In the genomic region with DNA sequence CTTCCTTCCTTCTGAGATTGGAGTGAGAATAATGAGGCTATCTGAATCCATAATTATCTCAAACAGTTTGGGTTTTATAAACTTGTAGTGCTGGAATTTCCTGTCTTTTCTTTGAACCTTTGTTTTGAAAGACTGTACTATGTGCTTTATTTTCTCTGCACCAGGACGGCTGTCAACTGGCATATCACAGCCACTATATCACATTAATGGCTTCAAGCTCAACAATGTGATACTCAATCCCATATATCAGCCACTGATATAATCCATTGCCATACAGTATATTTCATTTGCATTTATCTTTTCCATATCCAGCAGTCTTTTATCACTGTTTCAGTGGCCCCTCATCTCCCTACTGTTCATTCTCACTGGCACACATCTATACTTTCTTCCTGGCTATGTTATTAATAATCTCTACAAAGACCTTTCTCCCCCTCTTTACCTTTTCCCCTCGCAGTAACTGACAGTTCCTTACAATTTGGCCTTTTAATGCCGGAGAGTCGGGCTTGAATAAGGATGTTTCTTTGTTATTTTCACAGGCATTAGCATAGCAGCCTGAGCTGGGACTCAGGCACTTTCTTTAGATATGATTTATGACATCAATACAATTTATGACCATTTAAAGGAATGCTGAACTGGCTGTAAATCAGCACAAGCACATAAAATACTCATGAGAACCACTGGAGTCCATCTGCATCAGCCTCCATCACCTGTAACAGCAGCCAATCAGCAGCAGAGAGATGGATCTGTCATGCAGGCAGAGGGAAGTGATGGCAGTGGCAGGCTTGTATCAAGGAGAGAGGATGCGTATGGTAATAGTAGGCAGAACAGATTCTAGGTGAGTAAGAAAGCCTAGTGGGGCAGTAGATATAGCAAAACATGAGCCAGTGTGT, we compare ENCODE assay signal across 31 mouse cellular contexts.
DNase-seq lines count a peak whose midpoint lies in the region; ATAC-seq and TF ChIP-seq lines count a peak whose summit lies in the region.
"Had no signal": no experiment of that assay in that cellular context is flagged by ENCODE, and none has a peak within 500 bp of the region (broad histone marks: within the 10 kb centered on the region; RNA-seq: fewer than 3 reads in every experiment).

No protein-coding gene starts in this region.

- no peak overlapping the region for H3K4me3 ChIP-seq in intestine, embryonic 15.5 days (replicated peaks)
- H3K4me3 ChIP-seq in intestine, postnatal 0 days (ENCODE audit: low read depth, low read length): no peak overlapping the region
- H3K4me3 ChIP-seq in limb, embryonic 11.5 days (ENCODE audit: low read depth, low read length): no peak overlapping the region
- H3K4me3 ChIP-seq in limb, embryonic 10.5 days: no peak overlapping the region
- no peak overlapping the region for H3K4me3 ChIP-seq in neural tube, embryonic 13.5 days
- H3K4me3 ChIP-seq in neural tube, embryonic 15.5 days (replicated peaks): no peak overlapping the region
- no peak overlapping the region for H3K4me3 ChIP-seq in gastrocnemius, adult 2 months
- H3K4me3 ChIP-seq: embryonic facial prominence, embryonic 10.5 days; embryonic facial prominence, embryonic 15.5 days; forebrain, embryonic 12.5 days; hindbrain, embryonic 15.5 days; limb, embryonic 13.5 days; megakaryocyte, embryonic 14.5 days; myocyte had no signal

- H3K36me3 ChIP-seq in intestine, embryonic 15.5 days: no peaks in the 10 kb centered on the region
- H3K36me3 ChIP-seq in intestine, postnatal 0 days (ENCODE audit: control insufficient read depth, insufficient read depth): no peaks in the 10 kb centered on the region
- no peaks in the 10 kb centered on the region for H3K36me3 ChIP-seq in limb, embryonic 11.5 days (ENCODE audit: control insufficient read depth, insufficient read depth, low read length)
- H3K36me3 ChIP-seq in limb, embryonic 10.5 days: no peaks in the 10 kb centered on the region
- H3K36me3 ChIP-seq in neural tube, embryonic 13.5 days: no peaks in the 10 kb centered on the region
- no peaks in the 10 kb centered on the region for H3K36me3 ChIP-seq in neural tube, embryonic 15.5 days
- H3K36me3 ChIP-seq: embryonic facial prominence, embryonic 10.5 days; embryonic facial prominence, embryonic 15.5 days; forebrain, embryonic 12.5 days; G1E; hindbrain, embryonic 15.5 days; limb, embryonic 13.5 days had no signal

- no peaks in the 10 kb centered on the region for H3K4me1 ChIP-seq in intestine, embryonic 15.5 days (replicated peaks)
- H3K4me1 ChIP-seq in intestine, postnatal 0 days (replicated peaks; ENCODE audit: control insufficient read depth, insufficient read depth, low read length): no peaks in the 10 kb centered on the region
- H3K4me1 ChIP-seq in limb, embryonic 11.5 days (ENCODE audit: control insufficient read depth, insufficient read depth, low read length): no peaks in the 10 kb centered on the region; the same call in 1 of the 2 replicates
- peaks cover 16% of the 10 kb centered on the region for H3K4me1 ChIP-seq in limb, embryonic 10.5 days
- no peaks in the 10 kb centered on the region for H3K4me1 ChIP-seq in neural tube, embryonic 13.5 days (replicated peaks)
- H3K4me1 ChIP-seq in neural tube, embryonic 15.5 days: 0 out of 2 replicates have a peak, but pooled peaks cover 4% of the 10 kb centered on the region
- H3K4me1 ChIP-seq: embryonic facial prominence, embryonic 10.5 days; embryonic facial prominence, embryonic 15.5 days; forebrain, embryonic 12.5 days; limb, embryonic 13.5 days; megakaryocyte, embryonic 14.5 days had no signal

- no peak overlapping the region for H3K9ac ChIP-seq in intestine, embryonic 15.5 days
- no peak overlapping the region for H3K9ac ChIP-seq in intestine, postnatal 0 days (ENCODE audit: low read depth, low read length)
- H3K9ac ChIP-seq in limb, embryonic 11.5 days (ENCODE audit: low read length): no peak overlapping the region
- no peak overlapping the region for H3K9ac ChIP-seq in neural tube, embryonic 13.5 days
- H3K9ac ChIP-seq in neural tube, embryonic 15.5 days (replicated peaks): no peak overlapping the region
- H3K9ac ChIP-seq: embryonic facial prominence, embryonic 15.5 days; forebrain, embryonic 12.5 days; hindbrain, embryonic 15.5 days; limb, embryonic 13.5 days had no signal

- H3K9me3 ChIP-seq in intestine, embryonic 15.5 days: no peaks in the 10 kb centered on the region
- H3K9me3 ChIP-seq in intestine, postnatal 0 days (ENCODE audit: control insufficient read depth): no peaks in the 10 kb centered on the region
- H3K9me3 ChIP-seq in limb, embryonic 11.5 days (ENCODE audit: control insufficient read depth, low read length): no peaks in the 10 kb centered on the region
- no peaks in the 10 kb centered on the region for H3K9me3 ChIP-seq in limb, embryonic 10.5 days (replicated peaks)
- no peaks in the 10 kb centered on the region for H3K9me3 ChIP-seq in neural tube, embryonic 13.5 days
- no peaks in the 10 kb centered on the region for H3K9me3 ChIP-seq in neural tube, embryonic 15.5 days (replicated peaks)
- H3K9me3 ChIP-seq: embryonic facial prominence, embryonic 10.5 days; embryonic facial prominence, embryonic 15.5 days; forebrain, embryonic 12.5 days; G1E; hindbrain, embryonic 15.5 days; limb, embryonic 13.5 days; megakaryocyte, embryonic 14.5 days had no signal

- 47% methylated on average over 5 of the region's 5 CpGs for WGBS in intestine, embryonic 15.5 days
- WGBS in intestine, postnatal 0 days: 35% methylated on average over 5 of the region's 5 CpGs
- WGBS in limb, embryonic 11.5 days: 52% methylated on average over 5 of the region's 5 CpGs
- WGBS in limb, embryonic 10.5 days: 69% methylated on average over 5 of the region's 5 CpGs
- 43% methylated on average over 5 of the region's 5 CpGs for WGBS in neural tube, embryonic 13.5 days
- 45% methylated on average over 5 of the region's 5 CpGs for WGBS in neural tube, embryonic 15.5 days

- TF ChIP-seq CTCF in intestine, postnatal 0 days (IDR thresholded peaks at IDR 0.05; ENCODE audit: low read depth): no peak
- no peak for TF ChIP-seq CTCF in gastrocnemius, adult 2 months (IDR thresholded peaks at IDR 0.05)

- intact Hi-C loops in gastrocnemius, adult 2 months (cut with DNase I): no loop called here

- no peak overlapping the region for H3K4me2 ChIP-seq in intestine, embryonic 15.5 days (replicated peaks)
- H3K4me2 ChIP-seq in intestine, postnatal 0 days (replicated peaks; ENCODE audit: low read depth): no peak overlapping the region
- no peak overlapping the region for H3K4me2 ChIP-seq in limb, embryonic 11.5 days (ENCODE audit: low read depth, severe bottlenecking)
- no peak overlapping the region for H3K4me2 ChIP-seq in neural tube, embryonic 13.5 days
- H3K4me2 ChIP-seq in neural tube, embryonic 15.5 days: no peak overlapping the region
- H3K4me2 ChIP-seq: embryonic facial prominence, embryonic 15.5 days; forebrain, embryonic 12.5 days; heart, embryonic 11.5 days; hindbrain, embryonic 15.5 days; limb, embryonic 13.5 days; liver, embryonic 11.5 days had no signal

- peak; percentile 47 for ATAC-seq in intestine, embryonic 15.5 days
- no peak for ATAC-seq in intestine, postnatal 0 days
- ATAC-seq in limb, embryonic 11.5 days (ENCODE audit: insufficient number of reproducible peaks, low FRiP score, low TSS enrichment, low read depth): peak; percentile 68; the same call in 1 of the 2 replicates
- peak; percentile 71; the same call in 1 of the 2 replicates for ATAC-seq in neural tube, embryonic 13.5 days (ENCODE audit: low read depth)
- no peak; the same call in 1 of the 2 replicates for ATAC-seq in neural tube, embryonic 15.5 days (ENCODE audit: low FRiP score)
- ATAC-seq: inflammation-experienced regulatory T-cells, adult 6 months; lung, postnatal 0 days; midbrain, embryonic 16.5 days had no signal

- H3K27me3 ChIP-seq in intestine, embryonic 15.5 days (replicated peaks): no peaks in the 10 kb centered on the region
- no peaks in the 10 kb centered on the region for H3K27me3 ChIP-seq in intestine, postnatal 0 days (replicated peaks; ENCODE audit: control insufficient read depth, insufficient read depth, low read length)
- H3K27me3 ChIP-seq in limb, embryonic 11.5 days (ENCODE audit: control insufficient read depth, insufficient read depth, low read length): no peaks in the 10 kb centered on the region
- no peaks in the 10 kb centered on the region for H3K27me3 ChIP-seq in limb, embryonic 10.5 days (ENCODE audit: low read depth, poor library complexity, severe bottlenecking)
- no peaks in the 10 kb centered on the region for H3K27me3 ChIP-seq in neural tube, embryonic 13.5 days
- H3K27me3 ChIP-seq in neural tube, embryonic 15.5 days (replicated peaks): no peaks in the 10 kb centered on the region
- H3K27me3 ChIP-seq: embryonic facial prominence, embryonic 15.5 days; forebrain, embryonic 12.5 days; hindbrain, embryonic 15.5 days; megakaryocyte, embryonic 14.5 days had no signal

- DNase-seq in limb, embryonic 11.5 days (ENCODE audit: low spot score): peak; percentile 42
- DNase-seq in limb, embryonic 10.5 days (ENCODE audit: low spot score): no peak
- DNase-seq in gastrocnemius, adult 2 months: no peak
- DNase-seq: adrenal gland, adult 8-10 months; cerebellum, adult 8-10 months; cerebellum, postnatal 25 days; gastrocnemius, postnatal 25 days; heart, adult 11 months; heart, postnatal 4 days; kidney, postnatal 14 days; lung, postnatal 4 days; right cerebral cortex, adult 18-20 months; spleen, adult 18-20 months; thymus, postnatal 14 days had no signal

- H3K27ac ChIP-seq in intestine, embryonic 15.5 days: no peak overlapping the region
- no peak overlapping the region for H3K27ac ChIP-seq in intestine, postnatal 0 days (ENCODE audit: low read depth, low read length)
- H3K27ac ChIP-seq in limb, embryonic 11.5 days (replicated peaks; ENCODE audit: low read depth, low read length): no peak overlapping the region
- H3K27ac ChIP-seq in limb, embryonic 10.5 days: no peak overlapping the region
- peak overlapping the region; percentile 35; the same call in 1 of the 2 replicates for H3K27ac ChIP-seq in neural tube, embryonic 13.5 days (replicated peaks)
- no peak overlapping the region; the same call in 1 of the 2 replicates for H3K27ac ChIP-seq in neural tube, embryonic 15.5 days (replicated peaks)
- no peak overlapping the region for H3K27ac ChIP-seq in gastrocnemius, adult 2 months
- H3K27ac ChIP-seq: embryonic facial prominence, embryonic 10.5 days; embryonic facial prominence, embryonic 15.5 days; forebrain, embryonic 12.5 days; hindbrain, embryonic 15.5 days; limb, embryonic 13.5 days had no signal

Comparison
In these comparisons a context has a peak if more than half of its experiments do, and no peak if none do; other contexts are left out.
1. ATAC-seq: peak in intestine, embryonic 15.5 days (single experiment), limb, embryonic 11.5 days (single experiment) and neural tube, embryonic 13.5 days (single experiment); none in intestine, postnatal 0 days (single experiment) and neural tube, embryonic 15.5 days (single experiment).